Mouse (Mus musculus) layer of hippocampus, adult 9-10 months (tissue): ENCODE results near the gene Fank1.

Source experiments
- DNase-seq: peaks from one replicate; pipeline ENCODE4 v3.0.0; 2022; ENCODE audit warnings: low spot score

Gene Fank1

DNA sequence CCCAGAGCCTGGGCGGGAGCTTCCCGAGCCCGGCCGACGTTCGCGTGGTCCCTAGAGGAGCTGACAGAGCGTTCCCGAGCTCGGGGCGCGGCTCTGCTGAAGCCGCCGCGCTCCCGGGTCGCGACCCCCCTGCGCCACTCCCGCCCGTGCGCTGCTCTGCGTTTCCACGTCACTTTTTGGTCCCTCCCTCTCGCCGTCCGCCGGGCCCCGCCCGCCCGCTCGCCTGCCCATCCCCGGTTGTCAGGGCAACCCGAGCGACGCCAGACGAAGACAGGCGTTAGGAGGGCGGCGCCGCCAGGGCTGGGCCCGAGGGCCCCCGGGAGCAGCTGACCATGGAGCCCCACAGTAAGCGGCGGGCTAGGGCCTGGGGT lies at the start of gene Fank1:
Fank1 (plus strand) TSS at position 236 of the 371 bp plus-strand sequence.
- no peak for DNase-seq

DNA sequence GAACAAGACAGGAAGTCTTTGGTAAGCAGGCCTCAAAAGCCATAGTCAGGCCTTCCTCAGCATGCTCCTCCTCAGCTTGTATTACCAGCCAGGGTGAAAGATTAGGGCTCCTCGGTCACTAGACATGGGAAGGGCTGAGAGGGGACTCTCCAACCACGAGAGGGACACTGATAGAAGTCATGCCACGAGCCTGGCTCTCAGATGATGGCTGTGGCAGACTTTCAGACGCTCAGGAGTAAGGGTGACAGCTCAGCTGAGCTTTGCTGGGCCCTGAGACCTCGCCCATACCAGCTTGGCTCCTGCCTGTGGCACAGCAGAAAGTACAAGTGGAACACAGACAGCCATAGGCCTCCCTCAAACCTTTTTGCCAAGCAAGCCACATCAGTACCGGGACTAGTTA lies 49.6 kb upstream of the Fank1 start:
- DNase-seq, result no peak

GRCm38 (mm10) chr7:133729351-133729750 lies 47.3 kb upstream of the Fank1 start:
- DNase-seq, result no peak

DNA sequence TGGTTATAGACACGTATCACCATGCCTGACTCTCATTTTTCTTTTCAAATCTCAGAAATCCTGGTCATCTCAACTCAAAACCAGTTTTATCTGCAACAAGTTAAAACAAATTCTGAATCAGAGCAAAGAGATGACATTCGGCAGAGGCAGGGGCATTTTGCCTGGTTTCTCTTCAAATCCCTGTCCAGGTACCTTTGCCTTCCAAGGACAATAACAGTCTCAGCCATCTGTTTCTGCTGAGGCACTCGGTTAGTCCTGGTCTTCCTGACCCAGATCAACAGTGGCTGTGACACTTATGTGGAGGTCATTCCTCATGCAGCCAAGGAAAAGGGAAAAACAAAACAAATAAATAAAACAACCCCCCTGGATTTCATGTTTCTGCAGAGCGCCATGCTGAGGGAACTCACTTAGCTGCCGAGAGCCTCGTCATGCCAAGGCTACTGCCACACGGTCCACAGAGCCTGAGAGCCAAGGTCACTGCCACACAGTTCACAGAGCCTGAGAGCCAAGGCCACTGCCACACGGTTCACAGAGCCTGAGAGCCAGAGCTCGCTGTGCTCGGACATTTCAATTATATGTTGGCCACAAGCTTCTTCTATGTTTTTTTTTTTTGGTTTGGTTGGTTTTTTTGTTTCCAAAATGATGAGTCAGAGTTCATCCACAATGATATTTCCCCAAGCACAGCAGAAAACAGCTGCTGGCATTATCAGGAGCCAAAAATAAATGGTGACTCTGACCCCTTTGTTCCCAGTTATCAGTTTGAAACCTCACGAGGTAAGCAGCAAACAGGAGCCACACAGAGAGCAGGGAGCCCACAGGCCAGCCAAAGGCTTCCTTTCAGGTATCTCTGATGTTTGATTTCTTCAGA lies 46.1 kb upstream of the Fank1 start:
- no peak for DNase-seq

GRCm38 (mm10) chr7:133731971-133732645 lies 44.6 kb upstream of the Fank1 start:
- DNase-seq, result no peak

DNA sequence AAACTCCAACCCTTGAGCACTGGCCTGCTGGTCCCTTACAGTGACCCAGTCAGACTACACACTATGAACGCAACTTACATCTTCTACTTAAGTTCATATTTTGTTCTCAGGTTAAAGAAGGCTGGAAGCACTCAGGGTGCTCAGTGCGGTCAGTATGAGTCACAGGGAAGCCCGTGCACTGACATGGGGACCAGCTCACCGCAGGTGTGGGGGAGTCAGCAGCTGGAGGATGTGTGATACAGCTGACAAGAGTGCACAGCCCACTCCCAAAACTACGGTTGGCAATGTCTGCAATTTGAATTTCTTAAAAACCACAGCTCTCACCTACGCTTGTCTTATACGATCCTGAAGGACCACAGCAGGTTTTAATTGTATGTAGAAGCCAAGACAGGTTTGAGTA lies 36.1 kb upstream of the Fank1 start:
- no peak for DNase-seq

- no peak for DNase-seq
Measured at GRCm38 (mm10) chr7:133742530-133743325, 33.9 kb upstream of the Fank1 start.

GRCm38 (mm10) chr7:133743611-133744010 lies 33.0 kb upstream of the Fank1 start:
- no peak for DNase-seq

- no peak for DNase-seq
Measured at GRCm38 (mm10) chr7:133744209-133744608, 32.5 kb upstream of the Fank1 start.

DNA sequence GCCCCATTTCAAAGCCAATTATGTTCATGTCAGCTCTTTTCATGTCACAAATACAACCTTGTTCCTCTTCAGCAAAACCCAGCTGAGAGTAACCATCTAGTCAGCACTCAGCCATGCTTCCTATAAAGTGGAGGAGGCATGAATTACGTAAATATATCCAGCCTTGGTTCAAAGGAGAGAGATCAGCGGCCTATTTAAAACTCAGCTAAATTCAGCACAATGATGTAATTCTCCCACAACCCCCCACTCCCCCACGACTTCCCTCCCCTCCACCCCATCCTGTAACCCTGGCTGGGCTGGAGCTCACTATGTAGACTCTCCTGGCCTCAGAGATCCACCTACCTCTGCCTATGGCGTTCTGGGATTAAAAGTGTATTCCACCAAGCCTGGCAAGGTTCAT lies 32.0 kb upstream of the Fank1 start:
- no peak for DNase-seq

DNA sequence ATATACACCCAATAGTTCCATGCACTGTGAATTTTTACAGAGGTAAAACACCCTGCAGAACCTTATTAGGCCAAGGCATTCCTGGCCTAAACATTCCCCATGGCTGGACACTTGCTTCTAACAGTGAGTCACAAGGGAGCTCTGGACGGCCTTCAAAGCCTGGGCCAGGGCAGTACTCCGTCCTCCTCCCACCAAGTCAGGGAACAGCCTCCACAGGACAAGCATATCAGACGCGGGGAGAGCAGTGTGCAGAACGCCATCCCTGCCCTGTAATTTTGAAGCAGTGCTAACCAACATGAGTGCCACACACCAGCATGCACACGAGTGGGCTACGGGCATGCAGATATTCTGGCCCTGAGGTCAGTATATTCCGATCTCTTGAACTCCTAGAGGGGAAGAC lies 29.3 kb upstream of the Fank1 start:
- DNase-seq, result no peak

DNA sequence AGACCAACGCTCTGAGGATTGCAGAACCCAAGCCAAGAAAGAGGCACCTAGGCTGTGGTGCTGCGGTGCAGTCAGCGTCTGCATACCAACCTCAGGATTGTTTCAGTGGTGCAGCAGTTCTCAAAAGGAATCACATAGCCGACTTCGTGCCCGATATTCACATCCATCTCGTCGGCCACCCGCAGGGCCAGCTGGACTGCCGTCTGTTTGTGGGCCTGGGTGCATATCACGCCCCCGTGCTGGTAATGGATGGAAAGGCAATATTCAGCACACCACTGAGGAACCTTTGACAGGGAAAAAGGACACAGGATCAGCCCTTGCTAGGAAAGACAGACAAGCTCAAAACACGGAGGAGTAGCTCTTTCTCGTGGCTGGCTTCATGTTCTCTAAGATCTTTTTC lies 27.9 kb upstream of the Fank1 start:
- no peak for DNase-seq

DNA sequence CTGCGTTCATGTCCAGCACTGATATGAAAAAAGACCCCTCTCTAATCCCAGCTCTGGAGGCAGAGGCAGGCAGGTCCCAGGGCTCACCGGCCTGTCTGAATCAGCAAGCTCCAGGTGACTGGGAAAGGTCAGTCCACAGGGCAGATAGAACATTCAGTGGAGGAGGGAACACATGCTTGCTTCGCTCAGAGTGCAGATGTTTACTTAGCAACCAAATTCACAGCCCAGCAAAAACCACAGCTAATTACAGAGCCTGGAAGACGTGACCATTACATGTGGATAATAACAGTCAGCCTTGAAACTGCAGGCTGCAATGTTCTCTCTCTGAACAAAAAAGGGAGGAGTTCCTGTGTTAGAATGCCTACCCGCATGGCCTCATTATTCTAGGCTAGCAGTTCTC lies 26.0 kb upstream of the Fank1 start:
- no peak for DNase-seq

GRCm38 (mm10) chr7:133751163-133751562 lies 25.5 kb upstream of the Fank1 start:
- no peak for DNase-seq

GRCm38 (mm10) chr7:133757961-133758455 lies 18.7 kb upstream of the Fank1 start:
- no peak for DNase-seq

DNA sequence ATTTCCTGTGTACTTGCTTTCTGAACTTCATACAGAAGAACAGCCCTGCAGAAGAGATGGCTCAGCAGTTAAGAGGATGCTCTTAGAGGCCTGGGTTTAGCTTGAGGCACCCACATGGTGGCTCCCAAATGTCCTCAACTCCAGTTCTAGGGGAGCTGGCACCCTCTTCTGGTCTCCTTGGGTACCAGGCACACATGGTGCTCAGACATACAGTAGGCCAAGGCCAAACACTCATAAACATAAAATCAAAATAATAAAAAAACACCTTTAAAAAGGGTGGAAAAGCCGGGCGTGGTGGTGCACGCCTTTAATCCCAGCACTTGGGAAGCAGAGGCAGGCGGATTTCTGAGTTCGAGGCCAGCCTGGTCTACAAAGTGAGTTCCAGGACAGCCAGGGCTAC lies 17.9 kb upstream of the Fank1 start:
- no peak for DNase-seq

DNA sequence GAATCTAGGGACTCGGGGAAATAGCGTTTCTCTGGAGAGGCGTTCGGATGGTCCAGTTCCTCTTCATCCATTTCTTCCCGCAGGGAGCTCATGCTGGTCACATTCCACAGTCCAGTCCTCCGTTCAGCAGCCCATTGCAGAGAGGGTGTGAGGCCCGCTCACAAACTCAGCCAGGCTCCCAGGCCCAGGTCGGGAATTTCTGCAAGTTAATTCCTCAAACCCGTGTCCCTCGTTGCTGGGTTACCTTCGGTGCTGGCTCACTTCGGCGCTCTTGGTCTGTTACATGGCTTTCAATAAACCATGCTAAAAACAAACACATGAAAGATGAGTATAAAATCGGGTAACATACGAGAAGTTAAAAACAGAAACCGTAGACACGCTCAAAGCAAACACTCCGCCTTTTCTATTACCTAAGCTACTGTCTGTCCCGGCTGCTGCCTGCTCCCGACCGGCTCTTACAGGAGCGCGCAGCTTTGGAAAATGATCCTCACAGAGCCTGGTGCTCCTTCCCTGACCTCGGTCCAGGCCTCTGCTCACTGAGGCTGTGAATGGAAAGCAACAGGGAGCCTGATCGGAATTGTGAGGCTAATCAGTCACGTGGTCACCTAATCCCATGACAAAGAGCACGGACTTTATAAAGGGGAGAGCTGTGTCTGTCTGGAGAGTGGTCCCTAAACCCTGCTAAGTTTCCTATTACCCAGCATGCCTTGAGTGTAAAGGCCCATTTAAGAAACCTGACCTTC lies 16.9 kb upstream of the Fank1 start:
- no peak for DNase-seq

DNA sequence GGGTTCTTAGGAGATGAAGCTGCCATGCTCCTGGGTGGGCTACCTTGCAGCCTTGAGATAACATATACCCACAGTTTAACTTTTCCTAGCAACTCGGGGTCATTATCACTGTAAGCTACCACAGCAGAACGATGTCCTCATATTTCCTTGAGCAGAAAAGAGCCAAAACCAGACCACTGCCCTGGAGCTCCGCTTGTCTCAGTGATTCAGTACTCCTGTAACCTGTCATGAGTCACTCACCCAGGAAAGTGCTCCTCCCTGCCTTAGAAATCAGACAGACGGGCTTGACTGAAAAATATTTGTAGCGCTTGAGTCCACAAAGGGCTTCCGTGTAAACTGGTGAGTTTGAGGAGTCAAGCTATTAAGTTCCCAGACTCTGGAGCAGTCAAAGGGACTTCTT lies 14.0 kb upstream of the Fank1 start:
- no peak for DNase-seq

DNA sequence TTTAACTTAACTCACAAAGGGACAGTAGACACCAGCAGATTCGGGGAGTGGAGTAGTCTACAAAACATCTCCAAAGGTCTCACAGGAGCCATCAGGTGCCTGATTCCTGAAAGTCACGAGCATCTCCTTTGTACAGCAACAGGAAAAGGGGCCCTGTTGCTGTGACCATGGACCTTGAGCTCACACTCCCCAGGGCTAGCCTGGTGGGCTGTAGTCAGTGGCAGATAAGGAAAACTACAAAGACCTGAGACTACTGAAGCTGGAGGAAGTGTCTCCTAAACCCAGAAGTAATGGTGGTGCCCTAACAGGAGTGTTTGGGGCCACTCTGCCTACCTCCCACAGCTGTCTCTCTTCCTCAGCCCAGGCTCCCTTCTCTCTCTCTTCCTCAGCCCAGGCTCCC lies 12.2 kb upstream of the Fank1 start:
- no peak for DNase-seq

GRCm38 (mm10) chr7:133765240-133765848 lies 11.3 kb upstream of the Fank1 start:
- DNase-seq, result no peak

- DNase-seq, result no peak
Measured at GRCm38 (mm10) chr7:133765849-133766243, 10.8 kb upstream of the Fank1 start.
